Mouse (Mus musculus) liver, embryonic 16.5 days (tissue): ENCODE results near the gene Btbd9. TPM values are rescaled to one million over a fixed set of nuclear protein-coding genes. Genes with fewer than 3 reads are reported as not detected.

Experiments used
- ATAC-seq: fragments of 200-750 bp; cut with Nextera tagmentation; 2 replicates; pipeline ENCODE4 v1.8.0; 2017; ENCODE audit warnings: low read depth, mild to moderate bottlenecking, moderate number of reproducible peaks, moderate library complexity
- H3K27ac ChIP-seq: fragments of 300-500 bp; sonication (generic); 2 replicates; pipeline ENCODE4 v1.5.1; 2014; ENCODE audit warnings: mild to moderate bottlenecking, low read length
- H3K27me3 ChIP-seq: fragments of 300-500 bp; sonication (generic); 2 replicates; pipeline ENCODE4 v1.6.1; 2014; ENCODE audit warnings: low read depth, low read length, mixed read lengths; ENCODE audit not compliant: control insufficient read depth, insufficient read depth
- H3K36me3 ChIP-seq: fragments of 300-500 bp; sonication (generic); 2 replicates; pipeline ENCODE4 v1.6.1; 2014; ENCODE audit warnings: mild to moderate bottlenecking; ENCODE audit not compliant: control insufficient read depth, insufficient read depth
- H3K4me1 ChIP-seq: fragments of 300-500 bp; sonication (generic); 2 replicates; pipeline ENCODE4 v1.6.1; 2014; ENCODE audit warnings: low read depth, low read length, mixed read lengths; ENCODE audit not compliant: control insufficient read depth
- H3K4me2 ChIP-seq: fragments of 300-500 bp; sonication (generic); 2 replicates; pipeline ENCODE4 v1.6.1; 2014; ENCODE audit warnings: low read depth, low read length, mixed read lengths
- H3K4me3 ChIP-seq: fragments of 300-500 bp; sonication (generic); 2 replicates; pipeline ENCODE4 v1.5.1; 2014; ENCODE audit warnings: low read depth, mild to moderate bottlenecking, low read length
- H3K9ac ChIP-seq: fragments of 300-500 bp; sonication (generic); 2 replicates; pipeline ENCODE4 v1.6.1; 2014; ENCODE audit warnings: low read depth, low read length
- H3K9me3 ChIP-seq: fragments of 300-500 bp; sonication (generic); replicated peaks from 2 replicates; pipeline ENCODE4 v1.6.1; 2016; ENCODE audit warnings: low read length; ENCODE audit not compliant: control insufficient read depth
- WGBS: fragments of 180-500 bp; shearing (Covaris S2); extraction: QIAGEN DNeasy Blood & Tissue Kit; methylation state at CpG from one replicate; pipeline ENCODE4 v1.1.7; 2014; ENCODE audit not compliant: insufficient replicate concordance; 5-methylcytosine and 5-hydroxymethylcytosine counted together
- polyA plus RNA-seq: library from polyadenylated mRNA; unstranded; fragments of >200 nt; fragmentation: Nextera tagmentation; extraction: Ambion mirVana; gene quantifications from 2 replicates; pipeline ENCODE4 v1.2.1, GENCODE M21; 2015

Gene Btbd9
- polyA plus RNA-seq, 1 experiment from 2014 or later: 13.2 TPM

DNA sequence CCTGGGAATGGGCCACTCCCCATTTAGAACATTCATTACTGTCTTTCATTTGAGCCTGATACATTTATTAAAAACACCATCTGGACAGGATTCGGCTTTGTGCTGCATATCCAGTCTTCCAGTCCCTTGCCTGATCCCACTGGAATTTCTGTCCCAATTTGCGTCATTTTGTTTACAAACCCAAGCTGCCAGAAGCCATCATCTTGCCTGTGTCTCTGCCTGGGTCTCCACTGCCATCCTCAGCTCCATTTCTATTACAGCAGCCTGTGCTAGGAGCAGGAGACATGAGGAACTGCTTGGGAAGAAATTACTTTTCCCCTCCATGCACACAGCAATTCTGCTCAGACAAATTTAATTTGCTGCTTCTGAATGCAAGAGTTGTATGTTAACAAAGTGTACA is 274.9 kb downstream of the Btbd9 start:
- no peak for ATAC-seq
- no peak overlapping the region for H3K4me3 ChIP-seq
- H3K27ac ChIP-seq: no peak overlapping the region
- H3K9ac ChIP-seq: no peak overlapping the region
- no peak overlapping the region for H3K4me2 ChIP-seq
- H3K4me1 ChIP-seq: no peaks in the 10 kb centered on the region
- whole genome bisulfite sequencing: 68% methylated on average over 2 of the region's 2 CpGs
- no peaks in the 10 kb centered on the region for H3K27me3 ChIP-seq
- H3K36me3 ChIP-seq: no peaks in the 10 kb centered on the region
- no peaks in the 10 kb centered on the region for H3K9me3 ChIP-seq

DNA sequence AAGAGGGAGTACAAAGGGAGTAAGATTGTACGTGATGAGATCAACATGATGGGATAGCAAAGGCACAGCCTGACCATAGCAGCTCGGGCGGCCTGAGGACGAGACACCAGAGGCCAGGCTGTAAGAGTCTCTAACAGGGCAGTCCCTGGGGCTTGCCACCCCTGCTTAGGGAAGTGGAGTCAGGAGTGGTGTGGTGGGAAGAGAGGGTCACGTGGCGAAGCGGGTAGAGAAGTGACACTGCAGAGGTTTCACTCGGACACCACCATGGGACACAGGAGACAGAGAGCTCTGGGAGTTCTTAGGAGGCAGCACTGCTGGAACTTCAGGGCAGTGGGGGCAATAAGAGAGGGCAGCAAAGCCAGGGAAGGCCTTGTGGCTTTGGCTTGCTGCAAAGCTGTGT is 278.9 kb downstream of the Btbd9 start:
- Histone ChIP-seq H3K4me3 (no peak overlapping the region), H3K36me3 (no peaks in the 10 kb centered on the region), H3K27me3 (no peaks in the 10 kb centered on the region), H3K9ac (no peak overlapping the region), H3K4me1 (no peaks in the 10 kb centered on the region), H3K27ac (no peak overlapping the region), H3K4me2 (no peak overlapping the region), H3K9me3 (no peaks in the 10 kb centered on the region)
- WGBS: 78% methylated on average over 8 of the region's 8 CpGs
- no peak for ATAC-seq

DNA sequence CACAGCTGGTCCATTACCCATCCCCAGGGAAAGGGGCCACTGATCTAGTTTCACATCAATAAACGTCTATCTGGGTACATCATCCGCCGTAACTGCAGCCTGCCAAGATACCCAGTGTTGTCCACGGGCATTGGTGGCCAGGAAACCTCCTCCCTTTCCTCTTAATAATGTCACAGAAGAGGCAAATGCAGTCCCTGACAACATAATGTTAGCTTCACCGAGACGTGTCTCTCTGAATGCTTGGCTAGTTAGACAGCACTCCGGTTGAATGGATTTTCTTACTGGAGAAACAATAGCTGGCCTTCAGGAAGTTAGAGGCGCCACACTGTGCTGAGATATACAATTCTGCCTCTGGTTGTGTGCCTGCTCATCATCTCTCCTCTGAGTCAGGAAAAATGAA is 280.2 kb downstream of the Btbd9 start:
- H3K27me3 ChIP-seq: no peaks in the 10 kb centered on the region
- 67% methylated on average over 8 of the region's 8 CpGs for WGBS
- no peaks in the 10 kb centered on the region for H3K9me3 ChIP-seq
- no peak overlapping the region for H3K27ac ChIP-seq
- ATAC-seq: no peak
- no peaks in the 10 kb centered on the region for H3K4me1 ChIP-seq
- H3K36me3 ChIP-seq: no peaks in the 10 kb centered on the region
- H3K4me3 ChIP-seq: no peak overlapping the region
- H3K9ac ChIP-seq: no peak overlapping the region
- H3K4me2 ChIP-seq: no peak overlapping the region

DNA sequence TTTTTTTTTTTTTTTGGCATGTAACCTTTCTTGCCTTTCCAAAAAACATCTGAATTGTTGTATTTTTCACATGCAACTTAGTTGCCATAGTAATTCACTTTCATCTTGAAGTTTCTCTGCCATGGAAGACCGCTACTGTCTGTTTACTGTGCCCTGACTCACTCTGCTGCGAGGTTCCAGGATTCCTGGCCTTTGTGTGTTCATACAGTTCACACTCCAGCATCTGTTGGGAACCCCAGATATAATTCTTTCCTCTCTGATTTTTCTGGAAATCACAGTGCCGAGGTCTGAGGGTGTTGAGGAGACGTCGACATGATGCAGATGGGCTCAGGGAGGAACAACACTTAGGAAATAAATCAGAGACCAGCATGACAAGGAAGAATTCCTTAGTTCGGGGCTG is 283.6 kb downstream of the Btbd9 start:
- Histone ChIP-seq H3K36me3 (no peaks in the 10 kb centered on the region), H3K27ac (no peak overlapping the region), H3K4me2 (no peak overlapping the region), H3K4me3 (no peak overlapping the region), H3K9ac (no peak overlapping the region), H3K27me3 (no peaks in the 10 kb centered on the region), H3K9me3 (no peaks in the 10 kb centered on the region), H3K4me1 (no peaks in the 10 kb centered on the region)
- 65% methylated on average over 6 of the region's 6 CpGs for WGBS
- ATAC-seq: no peak

DNA sequence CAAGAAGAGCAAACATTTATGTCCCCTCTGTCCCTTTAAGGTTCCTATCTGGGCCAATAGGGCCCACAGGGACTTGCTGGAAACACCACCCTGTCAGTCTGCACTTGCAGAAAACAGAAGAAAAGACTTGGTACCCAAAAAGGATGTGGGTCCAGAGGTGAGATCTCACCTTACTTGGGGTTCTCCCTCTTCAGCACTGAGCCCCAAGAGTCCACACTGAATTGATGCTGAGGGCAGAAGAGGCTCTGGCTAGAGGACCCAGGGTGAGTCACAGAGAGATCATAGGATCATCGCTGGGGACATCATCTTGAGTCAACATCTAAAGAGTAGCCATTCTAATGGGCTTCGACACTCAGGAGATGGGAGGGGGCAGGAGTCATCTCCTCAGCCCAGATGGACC is 290.6 kb downstream of the Btbd9 start:
- H3K27me3 ChIP-seq: no peaks in the 10 kb centered on the region
- 65% methylated on average over 2 of the region's 2 CpGs for WGBS
- no peaks in the 10 kb centered on the region for H3K36me3 ChIP-seq
- no peak for ATAC-seq
- peaks cover under 1% of the 10 kb centered on the region; the same call in 1 of the 2 replicates for H3K4me1 ChIP-seq
- H3K9me3 ChIP-seq: no peaks in the 10 kb centered on the region
- H3K4me3 ChIP-seq: no peak overlapping the region
- no peak overlapping the region for H3K4me2 ChIP-seq
- H3K9ac ChIP-seq: no peak overlapping the region
- no peak overlapping the region for H3K27ac ChIP-seq

DNA sequence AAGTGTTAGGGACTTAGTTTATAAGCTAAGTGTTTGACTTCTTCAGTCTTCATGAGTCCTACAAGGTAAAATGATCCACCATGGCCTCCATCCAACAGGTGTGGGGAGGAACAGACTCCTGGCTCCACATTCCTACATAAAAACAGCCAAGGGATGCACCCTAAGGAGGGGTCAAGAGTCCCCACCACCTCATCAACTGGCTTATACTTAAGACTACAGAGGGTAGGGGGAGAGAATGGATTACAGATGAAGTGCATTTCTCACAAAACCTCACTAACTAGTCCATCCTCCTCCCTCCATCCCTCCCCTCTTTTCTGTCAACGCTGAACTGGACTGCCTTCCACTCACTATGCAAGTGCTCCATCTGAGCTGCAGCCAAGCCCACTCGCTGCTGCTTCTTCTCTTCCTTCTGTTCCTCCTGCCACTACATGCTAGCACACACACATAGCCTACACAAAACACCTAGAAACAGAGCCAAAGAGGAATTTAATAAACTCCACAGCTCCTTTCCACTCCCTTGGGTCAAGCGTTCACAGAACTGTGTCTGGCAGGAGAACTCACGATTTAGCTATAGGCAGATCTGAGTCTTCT is 292.7 kb downstream of the Btbd9 start:
- Histone ChIP-seq H3K9ac (no peak overlapping the region), H3K4me1 (peaks cover 7% of the 10 kb centered on the region), H3K4me3 (no peak overlapping the region), H3K27ac (no peak overlapping the region), H3K4me2 (no peak overlapping the region), H3K27me3 (no peaks in the 10 kb centered on the region), H3K9me3 (no peaks in the 10 kb centered on the region), H3K36me3 (no peaks in the 10 kb centered on the region)
- ATAC-seq: no peak
- 73% methylated on average over 4 of the region's 4 CpGs for WGBS

DNA sequence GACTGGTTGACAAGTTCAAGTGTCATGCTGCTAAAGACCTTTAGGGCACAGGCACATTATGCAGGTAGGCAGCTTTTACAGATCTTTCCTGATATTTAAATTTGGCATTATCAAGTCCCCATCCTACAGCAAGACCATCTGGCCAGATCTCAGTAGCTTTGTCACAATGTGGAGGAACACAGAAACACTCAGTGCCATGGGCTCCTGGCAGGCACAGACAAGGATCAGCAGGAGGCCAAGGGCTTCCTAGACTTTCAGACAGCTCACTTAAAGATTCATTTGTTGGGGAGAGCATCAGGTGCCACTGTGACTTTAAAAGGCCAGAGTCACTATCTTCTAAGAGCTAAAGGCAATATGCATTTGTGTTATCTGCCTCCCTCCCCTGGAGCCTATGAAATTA is 293.3 kb downstream of the Btbd9 start:
- ATAC-seq: no peak

DNA sequence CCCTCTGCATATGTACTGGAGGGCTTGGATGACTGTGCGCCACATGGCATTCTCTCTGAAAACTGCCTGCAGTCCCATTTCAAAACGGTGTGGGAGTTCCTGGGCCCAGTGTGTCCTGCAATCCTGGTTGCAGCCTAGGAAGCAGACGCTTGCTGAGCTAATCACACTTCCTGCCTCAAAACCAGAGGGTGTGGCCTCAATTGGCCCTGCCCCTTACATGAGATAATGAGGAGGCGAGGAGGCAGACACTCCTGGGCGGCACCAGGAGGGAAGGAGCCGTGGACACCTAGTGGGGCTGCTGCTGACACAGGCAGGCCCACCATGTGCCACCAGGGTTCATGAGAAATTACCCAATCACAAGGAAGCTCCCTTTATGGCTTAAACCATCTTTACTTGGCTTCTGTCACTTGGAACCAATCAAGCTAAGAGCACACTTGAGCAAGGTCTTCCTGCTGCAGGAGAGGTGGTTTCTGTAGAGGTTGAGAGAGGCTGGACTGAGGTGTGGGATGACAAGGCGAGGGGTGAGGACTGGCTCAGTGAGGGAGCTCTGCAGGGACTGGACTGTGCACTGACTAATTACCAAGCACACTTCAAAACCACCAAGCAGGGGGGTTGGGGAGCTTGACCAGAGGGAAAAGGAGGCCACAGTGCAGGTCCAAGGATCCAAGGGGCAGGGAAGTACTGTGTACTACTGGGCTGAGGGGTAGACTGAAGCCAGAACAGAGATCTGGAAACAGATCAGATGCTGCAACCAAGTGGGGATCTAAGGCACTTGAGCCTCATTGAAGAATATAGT is 295.8 kb downstream of the Btbd9 start:
- no peak overlapping the region for H3K9ac ChIP-seq
- 0 out of 2 replicates have a peak, but pooled peaks have one; percentile 21 for ATAC-seq
- peaks cover 7% of the 10 kb centered on the region for H3K4me1 ChIP-seq
- H3K27ac ChIP-seq: no peak overlapping the region
- 20% methylated on average over 7 of the region's 7 CpGs for WGBS
- H3K36me3 ChIP-seq: no peaks in the 10 kb centered on the region
- no peak overlapping the region for H3K4me3 ChIP-seq
- no peaks in the 10 kb centered on the region for H3K27me3 ChIP-seq
- H3K9me3 ChIP-seq: no peaks in the 10 kb centered on the region
- no peak overlapping the region for H3K4me2 ChIP-seq

More for the DNA sequence above, 293.3 kb downstream of the Btbd9 start:
- Histone ChIP-seq H3K36me3 (no peaks in the 10 kb centered on the region), H3K4me1 (peaks cover 7% of the 10 kb centered on the region), H3K9ac (no peak overlapping the region), H3K4me3 (no peak overlapping the region), H3K4me2 (no peak overlapping the region), H3K27me3 (no peaks in the 10 kb centered on the region), H3K9me3 (no peaks in the 10 kb centered on the region), H3K27ac (no peak overlapping the region)

DNA sequence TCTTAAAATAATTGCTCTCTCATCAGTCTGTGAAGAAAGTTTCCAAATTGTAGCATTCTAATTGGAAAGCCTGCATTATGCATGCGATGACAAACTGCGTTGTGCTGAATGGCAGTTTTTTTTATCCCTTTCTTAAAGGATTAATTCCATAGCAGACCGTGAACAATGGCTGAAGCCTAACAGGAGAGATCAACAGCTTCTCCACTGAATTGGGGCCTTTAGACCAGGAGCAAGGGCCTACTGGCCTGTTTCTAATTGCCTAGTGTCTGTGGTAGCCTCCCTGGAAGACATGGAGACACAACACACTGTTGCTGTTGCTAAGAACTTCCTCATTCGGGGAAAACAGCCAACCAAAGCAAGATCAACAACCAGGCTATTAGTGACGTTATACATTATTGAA is 296.6 kb downstream of the Btbd9 start:
- Histone ChIP-seq H3K27ac (no peak overlapping the region), H3K9me3 (no peaks in the 10 kb centered on the region), H3K36me3 (no peaks in the 10 kb centered on the region), H3K4me1 (peaks cover 7% of the 10 kb centered on the region), H3K27me3 (no peaks in the 10 kb centered on the region), H3K9ac (no peak overlapping the region), H3K4me2 (no peak overlapping the region), H3K4me3 (no peak overlapping the region)
- ATAC-seq: no peak
- 61% methylated on average over 5 of the region's 5 CpGs for WGBS
